Mouse (Mus musculus) C2C12 (cell line): ENCODE measurements around the gene Iqca.

ENCODE experiments used
- CEBPB ChIP-seq: IDR thresholded peaks from one replicate; pipeline ENCODE4 v1.6.1; 2011; ENCODE audit warnings: low read depth, mild to moderate bottlenecking, control low read depth, moderate library complexity
- CTCF ChIP-seq: IDR thresholded peaks from one replicate; pipeline ENCODE4 v1.5.1; 2011; ENCODE audit not compliant: control insufficient read depth, insufficient read depth, insufficient read length
- MAX ChIP-seq: IDR thresholded peaks from one replicate; pipeline ENCODE4 v1.6.1; 2011; ENCODE audit warnings: mild to moderate bottlenecking, control low read depth
- MYOD1 ChIP-seq: IDR thresholded peaks from one replicate; pipeline ENCODE4 v1.6.1; 2011; ENCODE audit warnings: low read depth; ENCODE audit not compliant: control insufficient read depth, insufficient read length
- MYOG ChIP-seq: IDR thresholded peaks from one replicate; pipeline ENCODE4 v1.6.1; 2011; ENCODE audit not compliant: control insufficient read depth, insufficient read length; ENCODE audit errors: extremely low read depth
- USF1 ChIP-seq: IDR thresholded peaks from one replicate; pipeline ENCODE4 v1.6.1; 2011; ENCODE audit warnings: low read depth, mild to moderate bottlenecking, control low read depth, moderate library complexity

DNA sequence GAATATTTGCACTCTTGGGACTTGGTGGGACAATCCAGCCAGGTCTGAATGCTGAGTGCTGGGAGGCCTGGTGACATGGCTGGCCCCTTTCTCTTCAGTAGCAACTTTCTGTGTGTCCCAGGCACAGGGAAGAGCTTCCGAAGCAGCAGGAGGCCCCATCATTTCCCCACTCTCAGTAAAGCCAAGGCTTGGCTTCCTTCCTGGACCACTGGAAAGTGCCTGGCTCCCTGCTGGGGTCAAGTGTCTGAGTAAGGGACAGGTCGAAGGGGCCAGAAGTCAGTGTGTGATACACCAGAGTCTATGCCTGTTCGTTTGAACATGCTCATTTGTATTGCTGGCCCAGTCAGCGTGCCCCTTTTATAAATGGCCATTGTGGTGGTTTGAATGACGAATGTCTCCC is 152.2 kb downstream of the Iqca start:
- TF ChIP-seq CTCF (no peak), CEBPB (no peak), MAX (no peak), USF1 (no peak), MYOG (no peak), MYOD1 (no peak)
